Mouse (Mus musculus) limb, embryonic 14.5 days (tissue): ENCODE results near the gene Tmem169. TPM values are rescaled to one million over a fixed set of nuclear protein-coding genes. Genes with fewer than 3 reads are reported as not detected.
"Not testable (repeated sequence)": the region's sequence is repeated elsewhere in the genome, so short reads cannot be mapped to it uniquely, and the experiment has no call there.

Experiments
- ATAC-seq: fragments of 200-750 bp; cut with Nextera tagmentation; 2 replicates; pipeline ENCODE4 v1.8.0; 2017; ENCODE audit warnings: low read depth, moderate number of reproducible peaks, moderate TSS enrichment; ENCODE audit not compliant: low FRiP score
- DNase-seq: peaks from one replicate; pipeline ENCODE4 v3.0.0-alpha.2; 2015; ENCODE audit warnings: low spot score
- H3K27ac ChIP-seq: fragments of 300-500 bp; sonication (generic); replicated peaks from 2 replicates; pipeline ENCODE4 v1.5.1; 2014; ENCODE audit warnings: low read depth, mild to moderate bottlenecking, low read length, moderate library complexity, mixed read lengths
- H3K27me3 ChIP-seq: fragments of 300-500 bp; sonication (generic); 2 replicates; pipeline ENCODE4 v1.6.1; 2014; ENCODE audit warnings: low read length, mixed read lengths; ENCODE audit not compliant: control insufficient read depth, insufficient read depth
- H3K36me3 ChIP-seq: fragments of 300-500 bp; sonication (generic); 2 replicates; pipeline ENCODE4 v1.6.1; 2014; ENCODE audit warnings: mild to moderate bottlenecking, low read length, moderate library complexity, mixed read lengths; ENCODE audit not compliant: control insufficient read depth, insufficient read depth
- H3K4me1 ChIP-seq: fragments of 300-500 bp; sonication (generic); 2 replicates; pipeline ENCODE4 v1.6.1; 2014; ENCODE audit warnings: antibody characterized with exemption, low read length, mixed read lengths; ENCODE audit not compliant: control insufficient read depth, insufficient read depth
- H3K4me2 ChIP-seq: fragments of 300-500 bp; sonication (generic); replicated peaks from 2 replicates; pipeline ENCODE4 v1.6.1; 2014; ENCODE audit warnings: low read depth, mild to moderate bottlenecking, low read length, moderate library complexity; ENCODE audit not compliant: severe bottlenecking
- H3K4me3 ChIP-seq: fragments of 300-500 bp; sonication (generic); replicated peaks from 2 replicates; pipeline ENCODE4 v1.5.1; 2014; ENCODE audit warnings: low read length
- H3K9ac ChIP-seq: fragments of 300-500 bp; sonication (generic); 2 replicates; pipeline ENCODE4 v1.6.1; 2014; ENCODE audit warnings: mild to moderate bottlenecking, low read depth, low read length, moderate library complexity; ENCODE audit not compliant: severe bottlenecking
- H3K9me3 ChIP-seq: fragments of 300-500 bp; sonication (generic); 2 replicates; pipeline ENCODE4 v1.6.1; 2016; ENCODE audit warnings: low read length; ENCODE audit not compliant: control insufficient read depth
- POLR2A ChIP-seq: fragments of 200-500 bp; IDR thresholded peaks from 2 replicates; pipeline ENCODE4 v1.8.0; 2012; ENCODE audit warnings: inconsistent platforms, mild to moderate bottlenecking, moderate library complexity, borderline replicate concordance; ENCODE audit not compliant: insufficient read depth, insufficient read length; ENCODE audit errors: extremely low read depth
- WGBS: fragments of 180-500 bp; shearing (Covaris S2); extraction: QIAGEN DNeasy Blood & Tissue Kit; methylation state at CpG from one replicate; pipeline ENCODE4 v1.1.7; 2014; 5-methylcytosine and 5-hydroxymethylcytosine counted together
- polyA plus RNA-seq, 2 experiments: library from polyadenylated mRNA; depleted of rRNA in 1 of 2; stranded (reverse) in 1 of 2; unstranded in 1 of 2; fragments of >200 nt; fragmentation: Nextera tagmentation in 1 of 2; extraction: Ambion mirVana in 1 of 2; gene quantifications; 2 replicates each; pipeline versions ENCODE4 v1.2.1 to v1.2.3; 2012 to 2014

Tmem169 gene
- polyA plus RNA-seq, 2 experiments: 3.0 to 3.8 TPM

GRCm38 (mm10) chr1:72242581-72243143, 41.5 kb upstream of the Tmem169 start:
- H3K4me2 ChIP-seq: no peak overlapping the region
- ATAC-seq: no peak

GRCm38 (mm10) chr1:72243656-72244316, 40.4 kb upstream of the Tmem169 start:
- no peaks in the 10 kb centered on the region for H3K27me3 ChIP-seq
- no peaks in the 10 kb centered on the region for H3K4me1 ChIP-seq
- H3K27ac ChIP-seq: peak overlapping the region; percentile 98
- ATAC-seq (peak; percentile 96), DNase-seq (peak; percentile 93)
- WGBS: under 1% methylated on average over 44 of the region's 47 CpGs
- peak; percentile 89; the same call in 1 of the 2 replicates for TF ChIP-seq POLR2A
- H3K4me3 ChIP-seq: peak overlapping the region; percentile 38
- no peaks in the 10 kb centered on the region for H3K9me3 ChIP-seq
- H3K36me3 ChIP-seq: no peaks in the 10 kb centered on the region
- peak overlapping the region; percentile 74 for H3K9ac ChIP-seq
- peak overlapping the region; percentile 52 for H3K4me2 ChIP-seq

More at GRCm38 (mm10) chr1:72242581-72243143, 41.5 kb upstream of the Tmem169 start:
- Histone ChIP-seq H3K4me1 (no peaks in the 10 kb centered on the region), H3K27me3 (no peaks in the 10 kb centered on the region), H3K9me3 (no peaks in the 10 kb centered on the region), H3K9ac (no peak overlapping the region), H3K36me3 (no peaks in the 10 kb centered on the region), H3K27ac (no peak overlapping the region), H3K4me3 (no peak overlapping the region)
- TF ChIP-seq POLR2A: no peak
- no peak for DNase-seq
- WGBS: 85% methylated on average over 5 of the region's 5 CpGs

GRCm38 (mm10) chr1:72244317-72245036, 39.7 kb upstream of the Tmem169 start:
- Histone ChIP-seq H3K9me3 (no peaks in the 10 kb centered on the region), H3K36me3 (no peaks in the 10 kb centered on the region), H3K9ac (no peak overlapping the region), H3K4me3 (peak overlapping the region; percentile 38), H3K27ac (peak overlapping the region; percentile 98; the same call in 1 of the 2 replicates), H3K27me3 (no peaks in the 10 kb centered on the region), H3K4me2 (peak overlapping the region; percentile 52), H3K4me1 (no peaks in the 10 kb centered on the region)
- DNase-seq: peak; percentile 93
- WGBS: under 1% methylated on average over 12 of the region's 12 CpGs
- no peak; the same call in 1 of the 2 replicates for ATAC-seq
- 0 out of 2 replicates have a peak, but pooled peaks have one; percentile 49 for TF ChIP-seq POLR2A

- H3K36me3 ChIP-seq, DNase-seq, H3K4me3 ChIP-seq, H3K9me3 ChIP-seq, H3K27ac ChIP-seq, H3K27me3 ChIP-seq, H3K9ac ChIP-seq, ATAC-seq, H3K4me1 ChIP-seq, H3K4me2 ChIP-seq: not testable (repeated sequence)
- 36% methylated on average over 9 of the region's 9 CpGs for WGBS
Measured at GRCm38 (mm10) chr1:72248226-72248737, 35.9 kb upstream of the Tmem169 start.

- DNase-seq: no peak
- ATAC-seq: no peak
- H3K4me2 ChIP-seq: no peak overlapping the region
- no peak overlapping the region for H3K9ac ChIP-seq
- no peak for TF ChIP-seq POLR2A
- no peaks in the 10 kb centered on the region for H3K36me3 ChIP-seq
- H3K4me3 ChIP-seq: no peak overlapping the region
- H3K27ac ChIP-seq: no peak overlapping the region
- peaks cover 9% of the 10 kb centered on the region; the same call in 1 of the 2 replicates for H3K4me1 ChIP-seq
- H3K27me3 ChIP-seq: no peaks in the 10 kb centered on the region
- 77% methylated on average over 1 of the region's 1 CpGs for WGBS
- no peaks in the 10 kb centered on the region for H3K9me3 ChIP-seq
Measured at GRCm38 (mm10) chr1:72251806-72252205, 32.4 kb upstream of the Tmem169 start.
